Mouse (Mus musculus): Measurements from ENCODE around the gene Ctdspl2. TPM values are rescaled to one million over a fixed set of nuclear protein-coding genes. Genes with fewer than 3 reads are reported as not detected.
A peak's percentile ranks its signal among the peaks of the same experiment; 100 is the strongest.
"Not testable (repeated sequence)": the region's sequence is repeated elsewhere in the genome, so short reads cannot be mapped to it uniquely, and the experiment has no call there.

Ctdspl2 gene
- total and polyA plus RNA-seq, 2 experiments from 2014 or later, result 21.4 to 29.4 TPM

- no peak overlapping the region for H3K4me3 ChIP-seq (ENCODE audit: low read depth, low read length)
- no peak overlapping the region for H3K4me2 ChIP-seq (ENCODE audit: low read depth, low read length)
- no peak overlapping the region for H3K9ac ChIP-seq (replicated peaks; ENCODE audit: low read depth, low read length)
- DNase-seq (ENCODE audit: low spot score) (no peak), ATAC-seq (ENCODE audit: insufficient read depth, low read depth) (no peak)
- no peaks in the 10 kb centered on the region for H3K4me1 ChIP-seq (ENCODE audit: control insufficient read depth, insufficient read depth)
- no peaks in the 10 kb centered on the region for H3K27me3 ChIP-seq (ENCODE audit: control insufficient read depth, insufficient read depth, low read length)
- no peak overlapping the region for H3K27ac ChIP-seq (ENCODE audit: low read depth)
- H3K9me3 ChIP-seq (replicated peaks; ENCODE audit: control insufficient read depth, low read length), result no peaks in the 10 kb centered on the region
- WGBS, result 88% methylated on average over 7 of the region's 7 CpGs
- TF ChIP-seq CTCF (IDR thresholded peaks at IDR 0.05; ENCODE audit: low read depth) (no peak), EP300 (IDR thresholded peaks at IDR 0.05; ENCODE audit: low read depth) (no peak)
- H3K36me3 ChIP-seq (replicated peaks; ENCODE audit: control insufficient read depth, insufficient read depth, low read length), result peaks cover 34% of the 10 kb centered on the region
These were observed 55.6 kb downstream of the Ctdspl2 start for GRCm38 (mm10) chr2:122011441-122011840.

GRCm38 (mm10) chr2:122018705-122019104 lies 62.9 kb downstream of the Ctdspl2 start:
- TF ChIP-seq CTCF (IDR thresholded peaks at IDR 0.05; ENCODE audit: low read depth), result no peak
- ATAC-seq (ENCODE audit: insufficient read depth, low read depth) (no peak), DNase-seq (ENCODE audit: low spot score) (no peak)
- H3K27me3 ChIP-seq (ENCODE audit: control insufficient read depth, insufficient read depth, low read length), result no peaks in the 10 kb centered on the region
- H3K9me3 ChIP-seq (replicated peaks; ENCODE audit: control insufficient read depth, low read length), result no peaks in the 10 kb centered on the region
- H3K4me2 ChIP-seq (ENCODE audit: low read depth, low read length), result no peak overlapping the region
- no peak overlapping the region for H3K9ac ChIP-seq (replicated peaks; ENCODE audit: low read depth, low read length)
- H3K4me3 ChIP-seq (ENCODE audit: low read depth, low read length), result no peak overlapping the region
- H3K4me1 ChIP-seq (ENCODE audit: control insufficient read depth, insufficient read depth), result no peaks in the 10 kb centered on the region
- no peak overlapping the region for H3K27ac ChIP-seq (ENCODE audit: low read depth)
- H3K36me3 ChIP-seq (replicated peaks; ENCODE audit: control insufficient read depth, insufficient read depth, low read length), result peaks cover 4% of the 10 kb centered on the region; the same call in 1 of the 2 replicates
- WGBS, result 71% methylated on average over 1 of the region's 1 CpGs

- ATAC-seq (ENCODE audit: insufficient read depth, low read depth) (no peak), DNase-seq (ENCODE audit: low spot score) (no peak)
- H3K4me3 ChIP-seq (ENCODE audit: low read depth, low read length), result no peak overlapping the region
- no peaks in the 10 kb centered on the region for H3K9me3 ChIP-seq (replicated peaks; ENCODE audit: control insufficient read depth, low read length)
- no peak overlapping the region for H3K9ac ChIP-seq (replicated peaks; ENCODE audit: low read depth, low read length)
- no peak overlapping the region for H3K4me2 ChIP-seq (ENCODE audit: low read depth, low read length)
- H3K27me3 ChIP-seq (ENCODE audit: control insufficient read depth, insufficient read depth, low read length), result no peaks in the 10 kb centered on the region
- no peaks in the 10 kb centered on the region for H3K4me1 ChIP-seq (ENCODE audit: control insufficient read depth, insufficient read depth)
- no peak overlapping the region for H3K27ac ChIP-seq (ENCODE audit: low read depth)
- no peaks in the 10 kb centered on the region for H3K36me3 ChIP-seq (replicated peaks; ENCODE audit: control insufficient read depth, insufficient read depth, low read length)
- WGBS, result 60% methylated on average over 2 of the region's 2 CpGs
- TF ChIP-seq EP300 (IDR thresholded peaks at IDR 0.05; ENCODE audit: low read depth) (no peak), CTCF (IDR thresholded peaks at IDR 0.05; ENCODE audit: low read depth) (peak; percentile 25)
These were observed 66.5 kb downstream of the Ctdspl2 start for GRCm38 (mm10) chr2:122022284-122022683.

GRCm38 (mm10) chr2:122027091-122027490 lies 71.3 kb downstream of the Ctdspl2 start:
- H3K27ac ChIP-seq (ENCODE audit: low read depth); H3K4me1 ChIP-seq (ENCODE audit: control insufficient read depth, insufficient read depth); ATAC-seq (ENCODE audit: insufficient read depth, low read depth); H3K4me2 ChIP-seq (ENCODE audit: low read depth, low read length); DNase-seq (ENCODE audit: low spot score); H3K36me3 ChIP-seq (replicated peaks; ENCODE audit: control insufficient read depth, insufficient read depth, low read length); H3K9ac ChIP-seq (replicated peaks; ENCODE audit: low read depth, low read length); H3K9me3 ChIP-seq (replicated peaks; ENCODE audit: control insufficient read depth, low read length); H3K27me3 ChIP-seq (ENCODE audit: control insufficient read depth, insufficient read depth, low read length): not testable (repeated sequence)
- 92% methylated on average over 10 of the region's 10 CpGs for WGBS
- H3K4me3 ChIP-seq (ENCODE audit: low read depth, low read length), result peak overlapping the region; percentile 75; the same call in 1 of the 2 replicates

GRCm38 (mm10) chr2:122027862-122028755 lies 72.3 kb downstream of the Ctdspl2 start, which contains the start of gene Eif3j1:
Eif3j1 (plus strand) TSS chr2:122028546.
- Histone ChIP-seq H3K9me3 (replicated peaks; ENCODE audit: control insufficient read depth, low read length) (no peaks in the 10 kb centered on the region), H3K27ac (ENCODE audit: low read depth) (peak within 1 kb of the TSS; percentile 93), H3K4me3 (ENCODE audit: low read depth, low read length) (peak within 1 kb of the TSS; percentile 75), H3K9ac (replicated peaks; ENCODE audit: low read depth, low read length) (peak within 1 kb of the TSS; percentile 76), H3K4me2 (ENCODE audit: low read depth, low read length) (peak within 1 kb of the TSS; percentile 77), H3K27me3 (ENCODE audit: control insufficient read depth, insufficient read depth, low read length) (no peaks in the 10 kb centered on the region), H3K36me3 (replicated peaks; ENCODE audit: control insufficient read depth, insufficient read depth, low read length) (no peaks in the 10 kb centered on the region; the same call in 1 of the 2 replicates), H3K4me1 (ENCODE audit: control insufficient read depth, insufficient read depth) (peaks cover 5% of the 10 kb centered on the region; the same call in 1 of the 2 replicates)
- TF ChIP-seq CTCF (IDR thresholded peaks at IDR 0.05; ENCODE audit: low read depth) (no peak), EP300 (IDR thresholded peaks at IDR 0.05; ENCODE audit: low read depth) (no peak)
- DNase-seq (ENCODE audit: low spot score), result peak; percentile 94
- peak; percentile 99 for ATAC-seq (ENCODE audit: insufficient read depth, low read depth)
- under 1% methylated on average over 49 of the region's 67 CpGs for WGBS
